Mouse (Mus musculus): Measurements from ENCODE around the gene 6430628N08Rik. TPM values are rescaled to one million over a fixed set of nuclear protein-coding genes. Genes with fewer than 3 reads are reported as not detected.

Gene 6430628N08Rik
- total and polyA plus RNA-seq, 3 experiments: not detected

DNA sequence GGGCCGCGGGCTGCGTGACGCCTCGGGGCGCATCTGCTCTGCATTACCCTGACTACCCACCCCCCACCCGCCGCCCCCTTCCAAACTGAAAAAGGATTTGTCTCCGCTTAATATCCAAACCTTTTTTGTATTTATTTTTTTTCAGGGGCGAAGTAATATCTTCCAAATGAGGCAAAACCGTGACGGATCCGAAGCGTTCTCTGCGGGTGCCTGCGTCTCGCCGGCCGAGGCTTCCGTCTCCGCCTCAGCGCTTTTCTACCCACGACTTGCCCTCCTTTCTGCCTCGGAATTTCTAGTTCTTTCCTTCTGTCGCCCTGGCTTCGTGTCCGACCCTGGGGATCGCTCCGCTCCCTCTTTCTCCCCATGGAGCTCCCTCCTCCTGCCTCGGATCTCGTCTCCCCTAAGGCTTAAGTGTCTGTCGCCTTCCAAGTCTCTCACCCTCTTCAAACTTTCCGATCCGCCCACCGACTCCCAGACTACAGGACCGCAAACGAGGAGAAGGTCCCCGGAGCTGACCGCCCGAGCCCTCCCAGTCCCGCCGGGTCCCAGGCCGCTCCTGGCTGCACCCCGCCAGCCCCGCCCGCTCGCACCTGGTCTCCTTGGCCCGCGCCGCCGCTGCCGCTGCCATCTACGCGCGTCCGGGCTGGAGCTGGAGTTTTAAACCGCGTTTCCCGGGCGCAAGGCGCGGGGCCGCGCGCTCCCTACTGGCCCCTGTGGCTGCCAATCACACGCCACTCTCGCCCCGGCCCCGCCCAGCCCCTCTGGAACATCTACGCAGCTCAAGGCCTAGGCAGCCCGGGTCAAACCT, 49.0 kb downstream of the 6430628N08Rik start, which contains the start of gene Dmbx1:
Dmbx1 (minus strand) TSS at position 632 of the 808 bp plus-strand sequence.
- H3K4me3 ChIP-seq (replicated peaks in 1 of 3; ENCODE audit: low read depth in 2 of 3, low read length in 2 of 3, poor library complexity in 1 of 3): no peak within 1 kb of the TSS
- in situ Hi-C loops (cut with MboI; ENCODE audit: low pct_ligation_motif_present, low pct_unique_long_range_greater_than_20kb, low sequenced_read_pairs) (no loop called here), dilution Hi-C loops (cut with MboI; ENCODE audit: extremely low pct_ligation_motif_present, extremely low pct_unique_long_range_greater_than_20kb, low sequenced_read_pairs) (no loop called here)
- no peak within 1 kb of the TSS for H3K4me2 ChIP-seq (ENCODE audit: insufficient read depth, low read depth, poor library complexity, severe bottlenecking)
- no peaks in the 10 kb centered on the region for H3K36me3 ChIP-seq (replicated peaks in 1 of 2; ENCODE audit: control insufficient read depth in 1 of 2, insufficient read depth in 1 of 2, low read length in 1 of 2)
- no peaks in the 10 kb centered on the region for H3K9me3 ChIP-seq (replicated peaks; ENCODE audit: low read length)
- no peak within 1 kb of the TSS for H3K9ac ChIP-seq (ENCODE audit: insufficient read depth, low read depth)
- H3K79me2 ChIP-seq (replicated peaks; ENCODE audit: control insufficient read depth, extremely low read depth, insufficient read depth, poor library complexity, severe bottlenecking): no peaks in the 10 kb centered on the region
- TF ChIP-seq MXI1 (IDR thresholded peaks at IDR 0.05; ENCODE audit: low read depth, low read length): no peak
- no peak for TF ChIP-seq ZC3H11A (IDR thresholded peaks at IDR 0.05; ENCODE audit: low read depth, low read length)
- no peak for TF ChIP-seq POLR2A (IDR thresholded peaks at IDR 0.05; ENCODE audit: low read depth, low read length)
- no peak for TF ChIP-seq ETS1 (conservative IDR thresholded peaks at IDR 0.05; ENCODE audit: low read depth, low read length)
- TF ChIP-seq RAD21 (IDR thresholded peaks at IDR 0.05; ENCODE audit: low read depth, low read length): no peak
- TF ChIP-seq MAX (IDR thresholded peaks at IDR 0.05; ENCODE audit: low read length): no peak
- TF ChIP-seq MEF2A (IDR thresholded peaks at IDR 0.05; ENCODE audit: borderline replicate concordance, low read depth, low read length): no peak
- no peak for TF ChIP-seq JUN (IDR thresholded peaks at IDR 0.05; ENCODE audit: insufficient read depth, low read depth, low read length)
- no peak for TF ChIP-seq PAX5 (IDR thresholded peaks at IDR 0.05; ENCODE audit: low read length)
- no peak for TF ChIP-seq SMC3 (IDR thresholded peaks at IDR 0.05; ENCODE audit: low read depth, low read length)
- no peak for TF ChIP-seq USF1 (IDR thresholded peaks at IDR 0.05; ENCODE audit: low read depth, low read length)
- no peaks in the 10 kb centered on the region; a peak in 1 of 4 replicates for H3K4me1 ChIP-seq (ENCODE audit: control insufficient read depth in 1 of 2, insufficient read depth in 2 of 2)
- peaks cover 89% of the 10 kb centered on the region for H3K27me3 ChIP-seq (replicated peaks)
- no peak for DNase-seq (ENCODE audit: extremely low read depth)
- H3K27ac ChIP-seq (ENCODE audit: insufficient read depth, low read depth): no peak within 1 kb of the TSS

DNA sequence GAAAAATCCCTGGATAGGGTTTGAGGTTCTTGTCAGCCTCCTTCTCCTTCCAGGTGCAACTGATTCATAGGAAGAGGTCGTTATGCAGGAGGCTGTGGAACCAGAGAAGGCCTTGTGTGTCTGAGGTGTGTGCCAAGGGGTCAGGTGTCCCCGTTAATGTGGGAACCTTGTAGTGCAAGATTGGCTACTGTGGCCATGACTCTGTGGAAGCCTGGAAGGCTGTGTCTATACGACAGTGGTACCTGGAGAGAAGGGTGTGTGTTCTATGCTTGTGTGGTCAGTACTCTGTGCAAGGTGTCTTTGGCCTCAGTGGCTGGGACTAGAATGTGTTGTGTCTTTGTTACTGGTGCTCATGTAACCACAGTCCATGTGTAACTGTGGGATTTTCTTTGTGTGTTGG, 50.2 kb downstream of the 6430628N08Rik start:
- Histone ChIP-seq H3K4me2 (ENCODE audit: insufficient read depth, low read depth, poor library complexity, severe bottlenecking) (no peak overlapping the region), H3K9ac (ENCODE audit: insufficient read depth, low read depth) (no peak overlapping the region), H3K36me3 (replicated peaks in 1 of 2; ENCODE audit: control insufficient read depth in 1 of 2, insufficient read depth in 1 of 2, low read length in 1 of 2) (no peaks in the 10 kb centered on the region), H3K79me2 (replicated peaks; ENCODE audit: control insufficient read depth, extremely low read depth, insufficient read depth, poor library complexity, severe bottlenecking) (no peaks in the 10 kb centered on the region), H3K4me1 (ENCODE audit: control insufficient read depth in 1 of 2, insufficient read depth in 2 of 2) (no peaks in the 10 kb centered on the region; a peak in 1 of 4 replicates), H3K4me3 (replicated peaks in 1 of 3; ENCODE audit: low read depth in 2 of 3, low read length in 2 of 3, poor library complexity in 1 of 3) (no peak overlapping the region), H3K9me3 (replicated peaks; ENCODE audit: low read length) (no peaks in the 10 kb centered on the region), H3K27me3 (replicated peaks) (peaks cover 91% of the 10 kb centered on the region), H3K27ac (ENCODE audit: insufficient read depth, low read depth) (no peak overlapping the region)
- no peak for TF ChIP-seq USF1 (IDR thresholded peaks at IDR 0.05; ENCODE audit: low read depth, low read length)
- TF ChIP-seq CHD1 (IDR thresholded peaks at IDR 0.05; ENCODE audit: low read depth, low read length): no peak
- no peak for TF ChIP-seq JUND (conservative IDR thresholded peaks at IDR 0.05; ENCODE audit: low read depth, low read length)
- TF ChIP-seq JUN (IDR thresholded peaks at IDR 0.05; ENCODE audit: insufficient read depth, low read depth, low read length): no peak
- TF ChIP-seq ELF1 (IDR thresholded peaks at IDR 0.05; ENCODE audit: low read depth, low read length): no peak
- no peak for TF ChIP-seq MXI1 (IDR thresholded peaks at IDR 0.05; ENCODE audit: low read depth, low read length)
- TF ChIP-seq USF2 (conservative IDR thresholded peaks at IDR 0.05; ENCODE audit: low read depth, low read length): no peak
- TF ChIP-seq SMC3 (IDR thresholded peaks at IDR 0.05; ENCODE audit: low read depth, low read length): no peak
- no peak for TF ChIP-seq EP300 (IDR thresholded peaks at IDR 0.05; ENCODE audit: low read length)
- TF ChIP-seq UBTF (IDR thresholded peaks at IDR 0.05; ENCODE audit: low read depth, low read length): no peak
- no peak for TF ChIP-seq POLR2AphosphoS2 (IDR thresholded peaks at IDR 0.05; ENCODE audit: low read depth, low read length)
- dilution Hi-C loops (cut with MboI; ENCODE audit: extremely low pct_ligation_motif_present, extremely low pct_unique_long_range_greater_than_20kb, low sequenced_read_pairs): no loop called here
- in situ Hi-C loops (cut with MboI; ENCODE audit: low pct_ligation_motif_present, low pct_unique_long_range_greater_than_20kb, low sequenced_read_pairs): no loop called here
- no peak for DNase-seq (ENCODE audit: extremely low read depth)

All from CH12.LX (cell line).